Mouse (Mus musculus) frontal cortex, postnatal 25 days (tissue): ENCODE measurements around the gene Etl4.

Experiments
- DNase-seq, 2 experiments: peaks; one replicate each; pipeline ENCODE4 v3.0.0; 2022; ENCODE audit warnings: low spot score in 2 of 2

Gene Etl4

GRCm38 (mm10) chr2:19909171-19909899 is at the start of gene Etl4:
TSS of gene Etl4 (plus strand) at chr2:19909780.
- peak; percentile 71 to 77 for DNase-seq

GRCm38 (mm10) chr2:19869167-19869566 is 40.4 kb upstream of the Etl4 start:
- no peak for DNase-seq

- no peak for DNase-seq
Measured at GRCm38 (mm10) chr2:19871881-19872280, 37.7 kb upstream of the Etl4 start.

GRCm38 (mm10) chr2:19890875-19891274 is 18.7 kb upstream of the Etl4 start:
- no peak for DNase-seq

GRCm38 (mm10) chr2:19909900-19910780 is 560 bp downstream of the Etl4 start:
- DNase-seq: peak; percentile 35 to 46

GRCm38 (mm10) chr2:19910781-19911175 is 1.2 kb downstream of the Etl4 start:
- DNase-seq: no peak

- DNase-seq: no peak
Measured at GRCm38 (mm10) chr2:19919190-19919589, 9.6 kb downstream of the Etl4 start.

GRCm38 (mm10) chr2:19930009-19930408 is 20.4 kb downstream of the Etl4 start:
- DNase-seq: no peak

GRCm38 (mm10) chr2:19933836-19934235 is 24.3 kb downstream of the Etl4 start:
- DNase-seq: no peak

GRCm38 (mm10) chr2:19945205-19945604 is 35.6 kb downstream of the Etl4 start:
- DNase-seq: no peak

- no peak for DNase-seq
Measured at GRCm38 (mm10) chr2:19953028-19953427, 43.4 kb downstream of the Etl4 start.

GRCm38 (mm10) chr2:19966445-19966844 is 56.9 kb downstream of the Etl4 start:
- DNase-seq: no peak

- DNase-seq: no peak
Measured at GRCm38 (mm10) chr2:20037671-20038070, 128.1 kb downstream of the Etl4 start.

GRCm38 (mm10) chr2:20072377-20072776 is 162.8 kb downstream of the Etl4 start:
- DNase-seq: no peak

- no peak for DNase-seq
Measured at GRCm38 (mm10) chr2:20076118-20076796, 166.7 kb downstream of the Etl4 start.

- DNase-seq: no peak
Measured at GRCm38 (mm10) chr2:20084781-20085180, 175.2 kb downstream of the Etl4 start.

- no peak for DNase-seq
Measured at GRCm38 (mm10) chr2:20105456-20105855, 195.9 kb downstream of the Etl4 start.

- no peak for DNase-seq
Measured at GRCm38 (mm10) chr2:20111703-20112102, 202.1 kb downstream of the Etl4 start.

- DNase-seq: no peak
Measured at GRCm38 (mm10) chr2:20125914-20126313, 216.3 kb downstream of the Etl4 start.

- DNase-seq: no peak
Measured at GRCm38 (mm10) chr2:20131792-20132191, 222.2 kb downstream of the Etl4 start.

- no peak for DNase-seq
Measured at GRCm38 (mm10) chr2:20138426-20138825, 228.8 kb downstream of the Etl4 start.

- DNase-seq: no peak
Measured at GRCm38 (mm10) chr2:20145368-20145767, 235.8 kb downstream of the Etl4 start.
